Mouse (Mus musculus) heart, postnatal 36 days (tissue): ENCODE measurements around the gene Slitrk1. TPM values are rescaled to one million over a fixed set of nuclear protein-coding genes. Genes with fewer than 3 reads are reported as not detected.

Experiments used
- DNase-seq, 2 experiments: peaks; one replicate each; pipeline ENCODE4 v3.0.0; 2021 to 2022
- intact Hi-C: fragments of 180-260 bp; cut with DNase I; formaldehyde crosslinking; loops from one replicate; pipeline ENCODE4 v1.15.1; 2025
- total RNA-seq, 2 experiments: library from RNA; stranded (reverse); gene quantifications; 2 replicates each; pipeline ENCODE4 v1.2.3; 2021

Slitrk1 gene
- total RNA-seq: not detected

DNA sequence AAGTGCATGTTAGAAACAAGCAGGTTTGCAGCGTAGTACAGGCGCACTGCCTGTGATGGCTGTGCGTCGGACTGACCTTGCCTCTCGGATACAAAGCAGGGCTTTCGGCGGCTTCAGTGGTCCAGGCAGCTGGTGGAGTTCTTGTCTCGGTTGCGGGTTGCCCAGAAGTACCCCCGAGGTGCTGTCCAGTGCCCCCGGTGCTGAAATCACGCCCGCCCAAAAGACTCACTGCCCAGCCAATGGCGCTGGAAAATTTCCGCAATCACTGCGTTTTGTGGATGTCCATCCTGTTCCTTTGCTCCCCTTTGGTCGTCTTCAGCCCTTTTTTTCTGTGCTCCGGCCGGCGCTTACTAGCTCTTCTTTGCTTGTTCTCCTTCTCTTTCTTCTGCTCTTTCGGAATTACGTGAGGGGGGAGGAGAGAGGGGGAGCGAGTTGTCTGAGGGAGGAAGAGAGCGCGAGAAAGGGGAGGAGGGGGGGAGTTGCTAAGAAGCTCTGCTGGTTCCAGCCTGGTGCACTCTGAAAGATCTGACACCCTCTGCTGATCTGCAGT, at the start of gene Slitrk1:
Slitrk1 (minus strand) TSS at position 445 of the 550 bp plus-strand sequence.
- intact Hi-C loops: no loop called here
- DNase-seq: peak; percentile 8 to 10

GRCm38 (mm10) chr14:108935777-108936176, 21.8 kb upstream of the Slitrk1 start:
- intact Hi-C loops: no loop called here
- no peak for DNase-seq

- no peak for DNase-seq
- intact Hi-C loops: no loop called here
Observed at GRCm38 (mm10) chr14:108914336-108914735, 378 bp upstream of the Slitrk1 start.

GRCm38 (mm10) chr14:108912876-108913490, 975 bp downstream of the Slitrk1 start:
- no peak for DNase-seq
- intact Hi-C loops: no loop called here

GRCm38 (mm10) chr14:108912021-108912875, 1.7 kb downstream of the Slitrk1 start:
- intact Hi-C loops: no loop called here
- DNase-seq: no peak

DNA sequence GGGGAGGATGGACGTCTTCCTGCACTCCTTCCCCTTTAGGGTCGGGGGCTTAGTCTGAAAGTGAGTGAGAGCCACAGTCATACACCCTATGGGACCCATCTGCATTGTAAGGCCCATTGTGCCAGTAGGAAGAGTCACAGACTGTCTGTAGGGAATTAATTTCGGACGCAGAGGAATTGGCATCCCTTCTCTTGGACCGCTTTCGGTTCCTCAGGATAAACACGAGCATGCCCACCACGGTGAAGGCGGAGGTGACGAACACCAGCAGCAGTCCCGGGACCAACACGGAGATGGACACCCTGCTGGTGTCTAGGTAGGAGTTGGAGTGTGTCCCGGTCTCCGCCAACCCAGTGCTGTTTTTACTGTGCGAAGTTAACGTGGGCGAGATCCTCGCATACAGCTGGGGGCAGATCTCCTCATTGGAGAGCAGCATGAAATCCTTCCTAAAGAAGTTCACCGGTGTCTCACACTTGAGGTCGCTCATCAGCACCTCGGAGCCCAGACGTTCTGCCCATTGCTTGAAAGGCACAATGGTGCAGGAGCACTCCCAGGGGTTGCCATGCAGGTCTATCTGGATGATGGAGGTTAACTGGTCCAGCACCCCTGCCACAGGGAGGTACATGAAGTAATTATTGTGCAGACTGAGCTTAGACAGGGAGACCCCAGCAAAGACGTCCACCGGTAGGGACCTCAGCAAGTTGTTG, 2.7 kb downstream of the Slitrk1 start:
- DNase-seq: no peak
- intact Hi-C loops: no loop called here

- DNase-seq: no peak
- intact Hi-C loops: no loop called here
Observed at GRCm38 (mm10) chr14:108910449-108911137, 3.4 kb downstream of the Slitrk1 start.

DNA sequence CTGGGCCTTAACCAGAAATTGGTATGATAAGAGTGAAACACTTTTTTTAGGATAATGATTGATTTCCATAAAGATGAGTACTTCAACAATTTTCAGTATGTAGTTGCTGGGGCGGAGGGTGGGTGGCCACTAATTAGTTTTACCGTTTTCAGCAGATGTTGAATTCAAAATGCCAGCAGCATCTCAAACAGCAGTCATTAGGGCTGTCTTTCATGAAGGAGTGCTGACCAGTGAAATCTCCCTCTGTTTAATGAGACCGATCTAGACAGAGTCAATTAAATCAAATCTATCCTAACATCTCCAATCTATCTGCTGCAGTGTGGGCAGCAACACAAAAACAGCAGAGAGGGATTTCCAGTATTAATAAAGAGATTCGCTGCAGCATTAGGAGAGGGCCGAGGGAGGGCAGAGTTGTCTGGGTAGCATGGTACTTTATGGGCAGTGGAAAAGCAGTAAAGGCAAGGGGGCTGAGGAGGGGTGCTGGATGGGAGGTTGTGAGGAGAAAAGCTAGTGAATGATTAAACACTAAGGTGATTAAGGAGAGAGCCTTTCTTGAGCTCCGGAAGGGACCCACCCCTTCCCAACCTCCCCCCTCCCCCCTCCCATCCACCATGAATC, 4.5 kb downstream of the Slitrk1 start:
- intact Hi-C loops: no loop called here
- no peak for DNase-seq

DNA sequence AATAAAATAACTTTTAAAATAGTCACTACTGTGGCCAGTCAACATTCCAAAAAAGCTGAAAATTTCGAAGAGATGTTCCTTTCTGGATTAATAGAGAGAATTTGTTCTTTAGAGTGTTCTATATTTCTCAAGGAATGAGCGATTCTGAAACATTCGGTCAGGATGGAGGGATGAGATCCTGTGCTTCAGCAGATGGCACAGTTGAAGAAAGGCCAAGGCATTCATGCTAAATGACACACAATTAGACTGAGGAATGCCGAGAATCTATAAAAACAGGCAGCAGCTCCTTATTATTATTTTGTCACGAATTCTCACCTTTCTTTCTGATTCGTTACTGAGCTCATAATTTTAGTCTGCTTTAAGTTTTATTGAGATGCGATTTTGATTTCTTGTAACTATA, 15.4 kb downstream of the Slitrk1 start:
- intact Hi-C loops: no loop called here
- no peak for DNase-seq

GRCm38 (mm10) chr14:108895456-108895855, 18.5 kb downstream of the Slitrk1 start:
- intact Hi-C loops: no loop called here
- DNase-seq: no peak

- intact Hi-C loops: no loop called here
- DNase-seq: no peak
Observed at GRCm38 (mm10) chr14:108867816-108868215, 46.1 kb downstream of the Slitrk1 start.

DNA sequence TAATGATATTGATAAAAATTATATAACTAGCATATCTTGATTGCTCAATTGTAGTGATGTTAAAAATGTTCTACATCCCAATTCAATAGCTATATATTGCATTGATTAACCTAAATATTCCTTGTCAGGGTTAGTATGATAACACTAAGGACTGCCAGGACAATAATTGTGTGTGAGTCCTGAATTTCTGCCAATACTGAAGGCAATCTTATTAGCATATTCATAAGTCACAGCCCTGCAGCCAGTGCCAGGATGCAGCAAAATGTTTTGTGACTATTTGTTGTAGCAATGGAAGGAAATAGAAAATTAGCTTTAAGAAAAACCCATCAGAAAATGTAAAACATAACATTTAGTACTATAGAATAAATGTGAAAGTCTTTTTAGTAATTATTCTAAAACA, 49.3 kb downstream of the Slitrk1 start:
- no peak for DNase-seq
- intact Hi-C loops: no loop called here

- intact Hi-C loops: no loop called here
- DNase-seq: no peak
Observed at GRCm38 (mm10) chr14:108859310-108859709, 54.6 kb downstream of the Slitrk1 start.
